Mouse (Mus musculus): ENCODE measurements around the gene Zmiz1. TPM values are rescaled to one million over a fixed set of nuclear protein-coding genes. Genes with fewer than 3 reads are reported as not detected.

Zmiz1 gene
- total and polyA plus RNA-seq, 3 experiments, result 3.7 to 45.8 (median 11.1) TPM

DNA sequence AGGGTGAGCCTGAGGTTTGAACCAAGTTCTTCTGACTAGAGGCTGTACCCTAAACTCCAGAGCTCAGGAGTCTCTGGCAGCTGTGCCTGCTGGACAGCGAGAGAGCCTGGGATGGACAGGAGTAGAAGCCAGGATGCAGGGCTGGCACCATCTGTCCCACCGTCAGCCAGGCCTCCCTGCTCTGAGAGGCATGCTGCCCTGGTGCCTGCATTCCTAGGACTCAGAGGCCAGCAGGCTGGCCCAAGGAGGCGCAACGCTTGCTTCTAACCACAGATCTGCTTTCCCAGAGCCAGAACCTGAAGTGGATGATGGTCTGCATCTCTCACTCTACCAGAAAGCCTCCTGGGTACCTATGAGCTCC, 76.6 kb downstream of the Zmiz1 start:
- peaks cover 8 to 56% of the 10 kb centered on the region in 2 experiments for H3K4me1 ChIP-seq (ENCODE audit: control insufficient read depth in 1 of 2, insufficient read depth in 2 of 2)
- in situ Hi-C loops (cut with MboI; ENCODE audit: low pct_ligation_motif_present, low pct_unique_long_range_greater_than_20kb, low sequenced_read_pairs), result no loop called here
- dilution Hi-C loops (cut with MboI; ENCODE audit: extremely low pct_ligation_motif_present, extremely low pct_unique_long_range_greater_than_20kb, low sequenced_read_pairs), result no loop called here
- TF ChIP-seq ZKSCAN1 (IDR thresholded peaks at IDR 0.05; ENCODE audit: borderline replicate concordance, low read depth, low read length), result no peak
- TF ChIP-seq JUND (conservative IDR thresholded peaks at IDR 0.05; ENCODE audit: low read depth, low read length), result no peak
- TF ChIP-seq SIN3A (IDR thresholded peaks at IDR 0.05; ENCODE audit: low read length), result no peak
- no peak for TF ChIP-seq EP300 (IDR thresholded peaks at IDR 0.05; ENCODE audit: low read length)
- no peak overlapping the region for H3K4me3 ChIP-seq (replicated peaks in 1 of 3; ENCODE audit: low read depth in 2 of 3, low read length in 2 of 3, poor library complexity in 1 of 3)
- H3K9me3 ChIP-seq (replicated peaks; ENCODE audit: low read length), result no peaks in the 10 kb centered on the region
- no peak overlapping the region for H3K4me2 ChIP-seq (ENCODE audit: insufficient read depth, low read depth, poor library complexity, severe bottlenecking)
- H3K9ac ChIP-seq (ENCODE audit: insufficient read depth, low read depth), result no peak overlapping the region
- no peak for DNase-seq (ENCODE audit: extremely low read depth)
- peaks cover 37 to 81% of the 10 kb centered on the region in 2 experiments for H3K36me3 ChIP-seq (replicated peaks in 1 of 2; ENCODE audit: control insufficient read depth in 1 of 2, insufficient read depth in 1 of 2, low read length in 1 of 2)
- no peaks in the 10 kb centered on the region for H3K27me3 ChIP-seq (replicated peaks)
- no peak overlapping the region for H3K27ac ChIP-seq (ENCODE audit: insufficient read depth, low read depth)
- H3K79me2 ChIP-seq (replicated peaks; ENCODE audit: control insufficient read depth, extremely low read depth, insufficient read depth, poor library complexity, severe bottlenecking), result no peaks in the 10 kb centered on the region

GRCm38 (mm10) chr14:25536476-25536875, 77.5 kb downstream of the Zmiz1 start:
- Histone ChIP-seq H3K9me3 (replicated peaks; ENCODE audit: low read length) (no peaks in the 10 kb centered on the region), H3K4me3 (replicated peaks in 1 of 3; ENCODE audit: low read depth in 2 of 3, low read length in 2 of 3, poor library complexity in 1 of 3) (no peak overlapping the region), H3K27me3 (replicated peaks) (no peaks in the 10 kb centered on the region), H3K79me2 (replicated peaks; ENCODE audit: control insufficient read depth, extremely low read depth, insufficient read depth, poor library complexity, severe bottlenecking) (no peaks in the 10 kb centered on the region), H3K4me2 (ENCODE audit: insufficient read depth, low read depth, poor library complexity, severe bottlenecking) (no peak overlapping the region), H3K36me3 (replicated peaks in 1 of 2; ENCODE audit: control insufficient read depth in 1 of 2, insufficient read depth in 1 of 2, low read length in 1 of 2) (peaks cover 44 to 86% of the 10 kb centered on the region in 2 experiments), H3K4me1 (ENCODE audit: control insufficient read depth in 1 of 2, insufficient read depth in 2 of 2) (peaks cover 6 to 56% of the 10 kb centered on the region in 2 experiments; a peak in 3 of 4 replicates), H3K27ac (ENCODE audit: insufficient read depth, low read depth) (no peak overlapping the region), H3K9ac (ENCODE audit: insufficient read depth, low read depth) (no peak overlapping the region)
- dilution Hi-C loops (cut with MboI; ENCODE audit: extremely low pct_ligation_motif_present, extremely low pct_unique_long_range_greater_than_20kb, low sequenced_read_pairs), result no loop called here
- no peak for DNase-seq (ENCODE audit: extremely low read depth)
- in situ Hi-C loops (cut with MboI; ENCODE audit: low pct_ligation_motif_present, low pct_unique_long_range_greater_than_20kb, low sequenced_read_pairs), result no loop called here
- TF ChIP-seq JUN (IDR thresholded peaks at IDR 0.05; ENCODE audit: insufficient read depth, low read depth, low read length), result no peak

- H3K9me3 ChIP-seq (replicated peaks; ENCODE audit: low read length), result no peaks in the 10 kb centered on the region
- TF ChIP-seq CHD2 (IDR thresholded peaks at IDR 0.05; ENCODE audit: low read length) (no peak), ELF1 (IDR thresholded peaks at IDR 0.05; ENCODE audit: low read depth, low read length) (no peak), JUN (IDR thresholded peaks at IDR 0.05; ENCODE audit: insufficient read depth, low read depth, low read length) (no peak), RAD21 (IDR thresholded peaks at IDR 0.05; ENCODE audit: low read depth, low read length) (no peak), MXI1 (IDR thresholded peaks at IDR 0.05; ENCODE audit: low read depth, low read length) (no peak), USF2 (conservative IDR thresholded peaks at IDR 0.05; ENCODE audit: low read depth, low read length) (no peak), USF1 (IDR thresholded peaks at IDR 0.05; ENCODE audit: low read depth, low read length) (no peak), MAX (IDR thresholded peaks at IDR 0.05; ENCODE audit: low read length) (no peak), POLR2A (IDR thresholded peaks at IDR 0.05; ENCODE audit: low read depth, low read length) (no peak), MAZ (IDR thresholded peaks at IDR 0.05; ENCODE audit: low read depth, low read length) (no peak), NELFE (IDR thresholded peaks at IDR 0.05; ENCODE audit: low read depth, low read length) (no peak), ZMIZ1 (IDR thresholded peaks at IDR 0.05; ENCODE audit: low read depth, low read length) (no peak), MAFK (IDR thresholded peaks at IDR 0.05; ENCODE audit: insufficient replicate concordance, low read length) (no peak), KAT2A (IDR thresholded peaks at IDR 0.05; ENCODE audit: insufficient replicate concordance, low read length) (no peak)
- H3K4me2 ChIP-seq (ENCODE audit: insufficient read depth, low read depth, poor library complexity, severe bottlenecking), result no peak overlapping the region
- in situ Hi-C loops (cut with MboI; ENCODE audit: low pct_ligation_motif_present, low pct_unique_long_range_greater_than_20kb, low sequenced_read_pairs), result no loop called here
- no peaks in the 10 kb centered on the region for H3K27me3 ChIP-seq (replicated peaks)
- H3K4me3 ChIP-seq (replicated peaks in 1 of 3; ENCODE audit: low read depth in 2 of 3, low read length in 2 of 3, poor library complexity in 1 of 3), result no peak overlapping the region
- peaks cover 6 to 48% of the 10 kb centered on the region in 2 experiments; a peak in 3 of 4 replicates for H3K4me1 ChIP-seq (ENCODE audit: control insufficient read depth in 1 of 2, insufficient read depth in 2 of 2)
- H3K27ac ChIP-seq (ENCODE audit: insufficient read depth, low read depth), result no peak overlapping the region
- peaks cover 44 to 88% of the 10 kb centered on the region in 2 experiments for H3K36me3 ChIP-seq (replicated peaks in 1 of 2; ENCODE audit: control insufficient read depth in 1 of 2, insufficient read depth in 1 of 2, low read length in 1 of 2)
- no peak for DNase-seq (ENCODE audit: extremely low read depth)
- dilution Hi-C loops (cut with MboI; ENCODE audit: extremely low pct_ligation_motif_present, extremely low pct_unique_long_range_greater_than_20kb, low sequenced_read_pairs), result no loop called here
- no peaks in the 10 kb centered on the region for H3K79me2 ChIP-seq (replicated peaks; ENCODE audit: control insufficient read depth, extremely low read depth, insufficient read depth, poor library complexity, severe bottlenecking)
- no peak overlapping the region for H3K9ac ChIP-seq (ENCODE audit: insufficient read depth, low read depth)
Observed at GRCm38 (mm10) chr14:25537351-25537750, 78.4 kb downstream of the Zmiz1 start.

Measured in CH12.LX (cell line).